Mouse (Mus musculus): ENCODE results near the gene Kptn.

DNA sequence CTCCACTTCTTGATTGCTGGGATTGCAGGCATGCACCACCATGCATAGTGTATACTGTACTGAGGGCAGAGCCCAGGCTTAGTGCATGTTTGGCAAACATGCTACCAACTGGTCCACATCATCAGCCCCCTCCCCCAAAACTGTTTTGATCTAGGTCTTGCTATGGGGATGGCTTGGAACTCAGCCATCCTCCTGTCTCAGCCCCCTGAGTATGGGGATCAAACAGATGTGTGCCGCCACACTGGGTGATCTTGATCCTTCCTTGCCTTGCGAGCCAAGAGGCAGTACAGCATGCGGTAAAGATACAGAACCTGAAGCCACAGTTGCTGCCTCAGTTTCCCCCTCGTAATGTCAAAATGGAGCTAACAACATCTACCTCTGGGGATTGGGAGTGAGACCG is 9.2 kb downstream of the Kptn start:
- TF ChIP-seq TAL1 (IDR thresholded peaks at IDR 0.05; ENCODE audit: low read length) (no peak), GATA1 (IDR thresholded peaks at IDR 0.05; ENCODE audit: low read length) (no peak)
